Mouse (Mus musculus) adrenal gland, postnatal 14 days (tissue): Measurements from ENCODE around the gene Actr8. TPM values are rescaled to one million over a fixed set of nuclear protein-coding genes. Genes with fewer than 3 reads are reported as not detected.
A peak's percentile ranks its signal among the peaks of the same experiment; 100 is the strongest.

Experiments
- DNase-seq: peaks from one replicate; pipeline ENCODE4 v3.0.0; 2021; ENCODE audit warnings: mixed read lengths
- long read RNA-seq, 2 experiments: library from polyadenylated mRNA; stranded (forward); transcript quantifications; one replicate each; pipeline ENCODE4 v2.0.0; 2021
- total RNA-seq: library from RNA; stranded (reverse); gene quantifications from 2 replicates; pipeline ENCODE4 v1.2.3, GENCODE M21; 2021

The Actr8 gene
- total RNA-seq = 52.4 and 59.0 TPM in 2 replicates
- long read RNA-seq, experiment 1, transcript Actr8-201 (13 exons, 2,119 nt) = major isoform, 48 of 73 reads
- long read RNA-seq, experiment 1, partial matches to known transcripts = 7 of 73 reads
- long read RNA-seq, experiment 1, other reads (novel, unspliced or antisense) = 15 of 73 reads
- long read RNA-seq, experiment 2, transcript Actr8-201 (13 exons, 2,119 nt) = major isoform, 27 of 37 reads
- long read RNA-seq, experiment 2, partial matches to known transcripts = 3 of 37 reads
- long read RNA-seq, experiment 2, other reads (novel, unspliced or antisense) = 5 of 37 reads

DNA sequence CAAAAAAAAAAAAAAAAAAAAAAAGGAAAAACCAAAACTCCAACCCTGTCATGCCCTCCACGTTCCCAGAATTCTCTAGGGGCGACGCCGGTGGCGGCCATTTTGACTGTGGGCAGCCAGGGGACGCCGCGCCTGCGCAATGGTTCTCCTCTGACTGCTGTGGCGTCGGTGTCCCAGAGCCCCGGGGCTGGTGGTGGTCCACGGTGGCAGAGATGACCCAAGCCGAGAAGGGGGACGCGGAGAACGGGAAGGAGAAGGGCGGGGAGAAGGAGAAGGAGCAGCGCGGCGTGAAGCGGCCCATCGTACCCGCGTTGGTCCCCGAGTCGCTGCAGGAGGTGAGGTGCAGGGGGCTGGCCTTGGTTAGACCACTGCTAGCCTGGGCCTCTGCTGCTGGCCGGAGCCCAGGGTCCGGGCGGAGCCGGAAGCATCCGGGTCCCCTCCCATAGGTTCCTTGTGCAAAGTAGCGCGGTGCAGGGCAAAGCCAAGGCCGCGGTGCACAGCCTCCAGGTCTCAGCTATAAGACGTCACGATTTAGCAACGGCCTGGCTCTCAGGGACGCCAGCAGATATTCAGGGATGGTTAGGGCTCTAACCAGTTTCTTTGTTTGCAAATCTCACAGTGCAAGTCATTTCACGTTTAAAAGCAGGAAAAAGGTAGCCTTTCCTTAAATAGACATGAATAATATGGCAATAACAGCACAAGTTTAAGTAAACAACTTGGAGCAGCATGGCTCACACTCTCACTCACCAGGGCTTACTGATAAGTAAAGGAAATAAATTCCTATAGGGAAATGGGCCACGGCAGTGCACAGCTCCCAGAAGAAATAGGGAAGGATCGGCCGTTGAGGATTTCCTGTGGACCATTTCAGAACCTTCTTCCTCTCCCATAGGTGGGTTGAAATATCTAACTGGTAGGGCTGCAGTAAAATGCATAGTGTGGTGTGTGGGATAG is at the start of gene Actr8:
Actr8 (plus strand) TSS at position 84 of the 951 bp plus-strand sequence.
- DNase-seq = peak; percentile 96

DNA sequence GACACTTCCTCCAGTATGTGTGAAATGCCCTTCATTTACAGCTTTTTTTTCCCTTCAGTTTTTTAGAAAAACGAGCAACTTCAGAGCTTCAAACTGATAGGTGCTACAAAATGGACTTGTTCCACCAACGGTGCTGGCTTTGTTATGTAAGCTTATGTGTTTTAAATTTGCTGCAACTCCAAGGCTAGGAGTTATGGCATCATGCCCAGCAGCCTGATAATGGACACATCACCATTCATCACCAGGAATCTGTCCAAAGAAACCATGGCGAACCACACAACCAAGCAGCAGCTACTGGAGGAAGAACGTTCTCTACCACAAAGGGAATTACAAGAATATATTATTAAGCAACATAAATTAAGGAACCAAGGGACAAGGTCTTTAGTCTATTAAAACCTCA is 49.2 kb upstream of the Actr8 start:
- peak; percentile 76 for DNase-seq

DNA sequence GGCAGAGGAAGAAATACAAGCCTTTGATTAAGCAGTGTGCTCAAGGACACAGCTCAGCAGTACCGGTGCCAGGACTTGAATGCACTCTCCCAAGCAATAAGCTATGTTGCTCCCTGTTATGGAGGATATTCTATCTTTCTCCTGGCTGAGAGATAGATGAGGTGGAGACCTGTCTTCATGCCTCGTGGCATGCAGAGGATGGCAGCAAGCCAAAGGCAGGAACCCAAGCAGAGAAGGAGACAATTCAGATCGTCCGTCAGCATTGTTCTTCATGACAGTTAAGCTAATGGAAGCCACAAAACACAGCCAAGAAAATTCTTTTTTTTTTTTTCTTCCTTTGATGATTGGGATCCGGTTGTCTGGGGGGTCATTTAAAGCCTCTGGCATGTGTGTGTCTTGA is 42.6 kb upstream of the Actr8 start:
- DNase-seq = peak; percentile 7

DNA sequence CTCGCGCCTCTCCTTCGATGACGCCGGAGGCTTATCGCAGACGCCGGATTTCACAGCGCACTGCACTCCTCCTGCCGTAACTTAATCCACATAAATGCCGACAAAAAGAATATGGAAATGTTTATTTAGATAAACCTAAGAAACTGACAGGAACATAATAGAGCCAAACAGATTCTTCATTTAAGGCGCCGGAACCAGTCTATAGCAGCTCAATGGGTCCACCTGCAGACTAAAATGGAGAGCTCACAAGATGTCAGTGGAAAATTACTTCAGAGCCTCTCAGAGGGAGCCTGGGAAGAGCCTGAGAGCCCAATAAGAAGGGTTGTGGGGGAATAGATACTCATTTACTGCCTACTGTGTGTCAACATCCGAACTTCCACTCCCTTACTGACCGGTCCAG is 40.7 kb upstream of the Actr8 start:
- DNase-seq = no peak

DNA sequence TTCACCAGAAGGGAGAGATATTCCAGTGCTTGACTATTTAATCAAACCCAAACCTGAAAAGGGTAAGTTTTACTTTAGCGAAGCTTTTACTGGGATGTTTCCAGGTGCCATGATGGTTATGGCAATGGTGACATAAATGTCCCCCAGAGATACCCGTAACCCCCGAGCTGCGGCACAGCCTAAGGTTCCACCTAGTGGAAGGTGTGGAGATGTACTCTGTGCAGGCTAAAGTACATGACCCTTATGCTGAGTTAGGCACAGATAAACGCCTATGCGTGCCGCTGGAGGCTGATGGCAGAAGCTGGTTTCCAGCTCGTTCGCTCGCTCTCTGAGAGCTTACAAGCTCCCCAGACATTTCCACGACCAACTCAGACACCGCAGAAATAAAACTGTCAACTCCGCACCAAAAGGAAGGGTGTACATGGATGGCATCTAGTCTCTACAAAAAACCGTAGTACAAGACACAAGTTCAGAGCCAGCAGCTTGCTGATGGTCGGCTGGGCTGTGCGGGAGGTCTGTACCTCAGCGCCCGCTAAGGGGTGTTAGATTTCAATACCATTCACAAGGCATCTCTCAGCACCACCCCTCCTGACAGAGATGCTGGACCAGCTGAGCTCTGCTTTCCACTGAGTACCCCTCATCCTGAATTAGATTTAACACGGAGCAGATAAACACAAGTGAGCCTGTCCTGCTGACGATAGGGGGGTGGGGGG is 38.4 kb upstream of the Actr8 start:
- DNase-seq = no peak

DNA sequence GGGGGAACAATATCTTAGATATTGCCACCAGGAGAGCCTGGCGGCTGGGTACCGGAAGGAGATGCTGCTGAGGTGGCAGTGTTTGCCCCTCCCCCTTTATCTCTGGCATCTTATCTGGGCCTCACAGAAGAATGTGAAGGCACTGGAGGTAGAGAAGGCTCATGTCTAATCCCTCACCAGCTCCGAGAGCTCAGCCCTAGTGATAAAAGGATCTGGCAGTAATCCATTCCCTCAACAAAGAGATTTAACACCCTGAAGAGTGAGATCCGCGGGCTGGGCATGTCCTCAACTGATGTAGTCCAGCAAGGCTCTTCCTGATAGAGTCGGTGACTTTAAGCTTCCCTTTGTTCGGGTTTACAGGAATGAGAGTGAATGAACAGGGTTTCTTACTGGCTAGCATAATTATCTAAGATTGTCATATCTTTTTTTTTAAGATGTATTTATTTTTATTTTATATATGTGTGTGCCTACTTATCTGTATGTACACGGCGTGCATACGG is 37.8 kb upstream of the Actr8 start:
- no peak for DNase-seq

DNA sequence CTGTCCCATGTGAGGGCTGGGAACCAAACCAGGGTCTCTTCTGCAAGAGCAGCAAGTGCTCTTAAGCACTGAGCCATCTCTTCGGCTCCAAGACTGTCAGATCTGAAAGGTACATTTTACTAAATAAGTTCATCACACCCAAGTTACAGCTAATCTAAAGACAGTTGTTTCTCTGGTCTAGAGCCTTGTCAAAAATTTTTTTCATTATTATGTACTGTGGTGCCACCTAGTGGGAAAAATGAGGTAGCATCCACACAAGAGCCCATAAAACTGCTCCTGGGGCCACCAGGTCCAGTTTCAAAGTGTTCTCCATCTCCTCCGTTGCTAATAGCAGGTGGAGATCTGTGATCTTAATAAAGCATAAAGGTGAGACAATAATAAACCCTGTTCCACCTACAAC is 37.3 kb upstream of the Actr8 start:
- peak; percentile 56 for DNase-seq

DNA sequence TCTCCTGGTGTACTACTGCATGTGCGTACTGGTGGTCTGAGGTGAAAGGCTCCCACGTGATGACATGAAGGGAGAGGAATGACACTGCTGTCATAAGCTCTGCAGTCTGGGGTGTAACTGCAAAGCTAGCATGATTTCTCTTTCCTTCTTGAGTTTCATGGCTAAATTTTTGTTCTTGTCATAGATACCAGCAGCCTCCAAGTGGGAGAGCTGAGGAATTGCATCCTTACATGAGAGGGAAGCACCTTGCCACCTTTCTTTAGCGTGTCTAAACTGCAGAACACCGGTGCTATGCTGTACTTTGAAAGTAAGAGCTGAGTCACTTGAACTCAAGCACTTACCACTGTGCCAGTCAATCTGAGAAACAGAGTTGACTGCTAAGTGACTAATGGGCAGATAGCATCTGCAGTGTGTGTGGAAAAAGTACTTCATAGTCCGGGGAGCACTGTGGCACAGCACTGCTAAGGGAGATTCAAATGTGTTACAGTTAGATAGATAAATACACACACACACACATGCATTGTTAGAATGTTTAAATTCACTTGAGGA is 31.3 kb upstream of the Actr8 start:
- DNase-seq = no peak

DNA sequence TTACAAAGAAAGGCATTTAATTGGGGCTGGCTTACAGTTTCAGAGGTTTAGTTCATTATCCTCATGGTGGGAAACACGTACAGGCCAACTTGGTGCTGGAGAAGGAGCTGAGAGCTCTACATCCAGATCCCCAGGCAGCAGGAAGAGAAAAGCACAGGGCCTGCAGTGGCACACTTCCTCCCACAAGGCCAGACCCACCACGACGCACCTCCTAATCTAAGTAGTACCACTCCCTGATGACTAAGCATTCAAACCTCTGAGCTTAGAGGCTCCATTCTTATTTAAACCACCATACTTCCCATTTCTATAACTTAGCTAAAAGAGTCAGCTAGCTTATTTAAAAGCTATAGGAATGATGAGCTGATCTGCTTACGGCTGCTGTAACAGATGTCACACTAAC is 27.3 kb upstream of the Actr8 start:
- DNase-seq = no peak

DNA sequence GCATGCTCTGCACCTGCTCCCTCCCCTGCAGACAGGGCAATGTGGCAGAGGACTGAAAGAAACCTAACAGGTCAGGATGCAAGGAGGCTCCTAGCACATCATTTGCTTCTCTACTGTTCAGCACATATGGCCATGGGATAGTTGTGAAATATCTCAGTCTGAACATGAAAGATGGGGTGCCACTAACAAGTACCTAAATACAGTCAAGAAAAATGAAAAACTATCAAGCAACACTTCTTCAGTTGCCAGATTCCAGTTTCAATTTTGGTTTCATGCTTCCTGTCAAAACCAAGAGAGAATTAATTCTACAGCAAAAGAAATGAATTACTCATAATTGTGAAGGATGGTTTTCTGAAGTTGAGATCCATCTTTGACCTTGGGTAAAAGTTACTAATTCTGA is 20.7 kb upstream of the Actr8 start:
- no peak for DNase-seq

DNA sequence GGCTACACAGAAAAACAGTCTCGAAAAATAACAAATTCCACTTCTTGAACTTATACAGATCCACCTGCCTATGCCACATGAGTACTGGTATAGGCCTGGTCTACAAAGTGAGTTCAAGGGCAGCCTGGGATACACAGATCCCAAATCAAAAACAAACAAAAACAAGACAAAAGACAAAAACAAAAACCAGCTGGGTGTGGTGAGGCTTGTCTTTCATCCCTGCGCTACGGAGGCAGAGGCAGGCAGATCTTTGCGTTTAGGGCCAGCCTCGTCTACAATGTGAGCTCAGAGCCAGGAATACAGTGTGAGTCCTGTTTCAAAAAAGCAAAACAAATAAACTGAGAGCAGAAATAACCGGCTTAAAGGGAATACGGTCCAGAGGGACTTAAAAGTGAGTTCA is 10.5 kb upstream of the Actr8 start:
- DNase-seq = no peak

DNA sequence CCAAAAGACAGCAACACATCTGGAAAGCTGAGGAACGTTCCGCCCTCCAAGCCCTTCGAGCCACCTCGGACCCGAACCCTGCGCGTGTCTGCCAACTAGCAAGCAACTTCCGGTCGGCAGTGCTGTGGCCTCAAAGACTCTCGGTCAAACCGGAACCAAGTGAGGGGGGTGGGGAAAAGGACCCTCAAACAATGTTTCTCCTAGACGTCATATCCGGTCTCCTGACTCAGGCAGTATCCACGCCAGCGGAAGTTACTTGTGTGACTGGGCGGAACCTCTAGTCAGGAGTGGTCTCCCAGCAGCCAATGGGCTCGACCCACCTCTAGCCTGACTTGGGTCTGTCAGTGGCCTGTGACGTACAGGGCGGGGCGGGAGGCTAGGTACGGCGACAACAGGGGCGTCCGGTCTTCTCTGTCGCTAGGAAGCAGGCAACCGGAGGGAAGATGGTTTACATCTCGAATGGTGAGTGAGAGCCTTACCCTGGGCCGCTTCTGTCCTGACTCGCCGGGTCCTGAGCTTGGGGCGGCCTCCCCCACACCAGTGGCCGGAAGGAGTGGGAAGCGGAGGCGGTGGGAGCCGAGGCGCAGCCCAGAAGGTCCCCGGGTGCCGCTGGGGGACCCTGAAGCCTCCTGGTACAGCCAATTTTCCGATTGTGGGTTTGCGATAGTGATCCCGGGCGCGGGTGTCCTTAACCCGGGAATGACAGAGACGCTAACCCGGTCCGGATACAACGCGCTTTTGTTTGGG is 9.9 kb upstream of the Actr8 start, which contains the start of gene Selenok:
Selenok (plus strand) TSS at position 234 of the 747 bp plus-strand sequence.
- DNase-seq = peak; percentile 95

DNA sequence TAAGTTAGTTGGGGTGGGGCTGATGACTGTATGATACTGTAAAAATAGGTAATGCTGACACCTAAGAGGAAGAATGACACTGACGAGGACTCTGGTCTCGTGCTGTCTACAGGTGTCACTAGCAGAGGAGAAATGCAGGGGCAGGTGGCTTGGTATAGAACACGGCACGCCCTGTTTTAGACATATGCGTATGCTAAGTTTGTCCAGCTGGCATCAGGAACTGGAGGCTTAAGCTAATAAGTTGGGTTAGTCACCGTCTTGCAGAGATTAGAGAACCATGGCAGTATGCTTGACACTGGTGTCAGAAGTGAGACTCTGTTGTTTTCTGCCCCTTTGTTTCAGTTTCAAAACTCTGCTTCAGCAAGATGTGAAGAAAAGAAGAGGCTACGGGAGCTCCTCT is 6.7 kb upstream of the Actr8 start:
- no peak for DNase-seq

DNA sequence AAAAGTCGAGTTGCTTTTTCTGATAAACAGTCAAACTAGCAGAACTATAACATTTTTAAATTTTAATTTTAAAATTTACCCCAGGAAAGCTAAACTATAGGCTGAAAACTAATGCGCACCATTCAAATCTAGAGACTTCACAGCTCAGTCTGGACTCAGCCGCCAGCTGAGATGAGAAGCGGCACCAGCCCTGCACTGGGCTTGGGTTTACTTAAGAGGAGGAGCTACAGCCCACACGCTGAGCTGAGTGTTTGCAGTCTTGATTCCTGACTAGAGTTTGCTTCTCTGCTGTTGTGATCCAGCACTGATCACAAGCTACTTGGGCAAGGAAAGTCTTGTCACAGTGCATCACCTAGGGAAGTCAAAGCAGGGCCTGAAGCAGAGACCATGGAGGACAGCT is 6.1 kb upstream of the Actr8 start:
- no peak for DNase-seq

DNA sequence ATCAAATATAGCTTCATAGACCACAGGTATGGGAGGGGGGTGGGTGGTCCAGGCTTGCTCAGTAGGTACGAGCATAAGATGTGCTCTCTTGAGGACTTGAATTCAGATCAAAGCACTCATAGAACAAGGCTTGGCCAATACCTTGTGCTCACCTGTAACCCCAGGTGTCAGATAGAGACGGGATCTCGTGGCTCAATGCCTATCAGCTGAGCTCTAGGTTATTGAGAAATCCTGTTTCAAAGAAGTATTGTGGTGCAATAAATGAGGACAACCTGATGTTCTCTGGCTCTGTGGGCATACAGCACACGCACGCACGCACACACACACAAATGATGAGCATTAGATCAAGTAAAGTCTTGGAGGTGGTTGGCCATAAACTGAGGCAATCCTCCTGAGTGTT is 1.2 kb upstream of the Actr8 start:
- no peak for DNase-seq

DNA sequence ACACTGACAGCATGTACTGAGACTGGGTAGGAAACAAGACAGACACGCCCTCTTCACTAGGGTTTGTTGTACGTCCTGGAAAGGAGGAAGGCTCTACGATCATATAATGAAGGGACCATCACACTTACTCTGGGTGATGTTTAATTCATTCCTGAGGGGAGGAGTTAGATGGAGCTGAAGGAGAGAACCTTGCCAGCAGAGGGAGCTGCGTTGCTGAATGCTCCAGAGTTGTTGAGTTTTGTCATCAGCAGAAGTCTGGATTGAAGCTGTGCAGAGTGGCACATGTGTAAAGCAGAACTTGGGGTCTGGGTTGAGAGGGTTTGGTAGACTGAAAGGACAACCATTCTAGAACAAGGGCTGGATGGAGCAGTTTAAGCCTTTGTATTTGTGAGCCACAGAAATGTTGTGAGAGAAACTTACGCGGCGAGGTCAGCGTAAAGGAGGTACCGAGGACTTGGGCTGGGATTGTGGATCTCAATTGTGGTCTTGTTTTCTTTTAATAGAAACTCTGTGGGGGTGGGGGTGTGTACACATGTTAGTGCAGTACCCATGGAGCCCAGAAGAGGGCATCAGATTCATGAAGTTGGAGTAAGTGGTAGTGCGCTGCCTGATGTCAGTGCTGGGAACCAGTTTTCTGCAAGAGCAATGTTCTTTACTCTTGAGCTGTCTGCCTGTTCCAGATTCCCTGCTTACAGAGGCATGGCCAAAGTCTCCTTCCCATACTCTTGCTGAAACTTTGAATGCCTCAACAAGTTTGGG is 2.5 kb downstream of the Actr8 start:
- peak; percentile 44 for DNase-seq

DNA sequence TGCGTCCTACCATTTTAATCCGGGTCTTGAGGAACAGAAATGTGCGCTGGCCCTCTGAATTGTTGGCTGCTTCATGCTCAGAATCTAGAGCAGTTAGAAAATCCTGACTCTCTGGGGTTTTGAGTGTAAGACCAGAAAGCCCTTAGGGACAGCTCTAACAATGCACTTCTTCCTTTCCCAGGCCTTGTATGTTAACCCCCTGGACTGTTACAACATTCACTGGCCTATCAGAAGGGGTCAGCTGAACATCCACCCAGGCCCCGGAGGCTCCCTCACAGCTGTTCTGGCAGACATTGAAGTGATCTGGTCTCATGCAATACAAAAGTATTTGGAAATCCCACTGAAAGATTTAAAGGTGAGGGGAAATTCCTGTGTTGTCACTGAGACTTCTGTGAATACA is 8.0 kb downstream of the Actr8 start:
- DNase-seq = no peak

DNA sequence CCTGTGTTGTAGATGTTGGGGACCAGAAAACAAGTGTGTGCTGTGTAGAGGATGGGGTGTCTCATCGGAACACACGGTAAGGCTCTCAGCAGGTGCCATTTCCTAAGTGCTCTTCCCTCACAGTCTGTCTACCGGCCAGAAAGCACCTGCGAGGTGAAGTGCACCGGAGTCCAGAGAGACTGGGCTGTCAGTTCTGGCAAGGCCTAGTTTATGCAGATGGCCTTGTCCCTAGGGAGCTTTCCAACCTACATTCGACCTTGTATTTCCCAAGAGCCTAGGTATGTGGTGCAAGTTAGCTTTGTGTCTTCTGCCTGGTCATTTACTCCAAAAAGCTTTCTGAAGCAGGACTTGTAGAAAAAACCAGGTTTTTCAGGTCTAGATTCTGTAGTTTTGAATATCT is 9.1 kb downstream of the Actr8 start:
- DNase-seq = no peak

DNA sequence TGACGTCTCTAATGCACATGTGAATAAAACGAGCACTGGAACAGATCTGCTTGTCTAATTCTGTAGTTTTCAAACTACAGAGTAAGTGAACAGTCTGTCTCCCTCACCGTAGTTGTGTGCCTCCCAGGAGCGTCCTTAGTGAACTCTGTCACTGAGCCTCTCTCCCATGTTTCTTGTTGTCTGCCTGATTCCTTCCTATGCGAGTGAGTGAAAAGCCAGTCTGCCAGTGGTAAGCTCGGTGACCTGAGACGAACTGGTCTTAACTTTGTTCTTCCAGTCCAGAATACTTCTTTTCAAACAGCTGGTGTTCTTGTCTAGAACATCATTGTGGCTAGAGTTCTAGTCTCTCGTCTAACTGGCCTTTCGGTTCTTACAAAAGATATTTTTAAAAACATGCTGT is 9.6 kb downstream of the Actr8 start:
- DNase-seq = no peak

DNA sequence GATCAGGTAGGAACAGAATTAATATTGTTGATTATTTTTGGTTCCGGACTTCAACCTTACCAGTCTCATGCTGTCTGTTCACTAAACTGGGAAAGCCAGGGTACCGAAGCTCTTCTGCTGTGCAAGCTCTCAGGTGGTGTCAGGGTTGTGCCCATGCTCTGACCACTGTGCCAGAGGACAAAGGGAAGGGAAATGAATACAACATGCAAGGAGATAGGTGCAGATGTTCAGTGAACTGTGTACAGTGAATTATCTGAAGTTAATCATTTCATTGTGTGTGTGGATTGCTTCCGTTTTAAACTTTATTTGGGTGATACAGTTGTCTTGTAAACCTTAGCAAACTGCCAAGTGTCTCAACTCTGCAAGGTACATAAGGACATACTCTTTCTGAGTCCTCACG is 10.2 kb downstream of the Actr8 start:
- no peak for DNase-seq

DNA sequence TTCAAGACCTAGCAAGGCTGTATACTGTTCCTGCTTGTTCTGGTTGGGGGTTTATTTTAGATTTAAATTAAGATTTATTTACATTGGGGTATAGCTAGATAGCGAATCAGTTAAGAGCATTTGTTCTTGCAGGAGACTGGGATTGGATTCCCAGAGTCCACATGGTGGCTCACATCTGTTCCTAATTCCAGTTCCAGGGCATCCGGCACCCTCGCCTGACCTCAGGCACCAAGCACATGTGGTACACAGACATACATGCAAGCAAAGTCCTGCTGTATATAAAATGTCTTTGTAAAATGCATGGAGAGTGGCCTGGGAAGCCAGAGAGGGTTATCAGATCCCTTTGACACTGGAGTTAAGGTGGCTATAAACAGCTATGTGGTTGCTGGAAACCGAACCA is 16.8 kb downstream of the Actr8 start:
- DNase-seq = no peak
